Mouse (Mus musculus): ENCODE data around the gene Dhrs2.

Dhrs2 gene

GRCm38 (mm10) chr14:55221707-55222106, at the start of gene Dhrs2:
Dhrs2 (plus strand) TSS chr14:55222007.
- DNase-seq = no peak

DNA sequence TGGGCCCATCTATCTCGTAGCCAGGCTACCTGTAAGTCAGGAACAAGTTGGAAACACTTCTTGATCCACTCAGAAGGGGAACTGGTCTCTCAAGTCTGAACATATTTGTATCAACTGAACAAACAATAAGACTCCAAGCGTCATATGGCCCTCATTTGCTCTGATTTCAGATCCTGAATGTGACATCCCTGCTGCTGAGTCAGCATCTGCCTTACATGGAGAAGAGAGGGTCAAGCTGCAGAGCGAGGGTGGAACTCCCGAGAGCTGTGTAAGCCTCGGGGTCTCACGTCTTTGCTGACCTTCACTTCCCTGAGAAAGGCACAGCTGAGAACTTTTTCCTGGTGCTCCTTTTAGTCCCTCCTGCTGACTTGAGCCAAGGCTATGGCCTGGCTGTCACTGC, 47.6 kb upstream of the Dhrs2 start:
- no peak for DNase-seq

DNA sequence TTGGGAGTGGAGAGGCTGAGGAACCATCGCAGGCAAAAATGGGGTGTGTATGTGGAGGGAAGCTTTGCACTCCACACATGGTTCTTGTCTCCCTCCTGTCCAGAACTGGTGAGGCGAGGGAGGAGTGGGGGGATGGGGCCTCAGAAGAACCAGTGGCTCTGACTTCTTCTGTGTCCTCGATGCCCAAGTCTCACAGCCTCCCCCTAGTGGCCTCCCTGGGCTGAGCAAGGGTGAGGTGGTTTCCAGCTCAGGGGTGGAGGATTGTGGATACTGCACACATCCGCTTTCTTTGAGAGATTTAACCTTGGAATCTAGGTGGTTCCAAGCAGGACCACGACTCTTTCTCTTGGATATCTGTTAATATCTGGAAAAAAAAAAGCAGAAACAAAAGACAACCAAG, 44.5 kb upstream of the Dhrs2 start:
- peak; percentile 60 for DNase-seq

- DNase-seq = no peak
Observed at GRCm38 (mm10) chr14:55180951-55181350, 40.9 kb upstream of the Dhrs2 start.

GRCm38 (mm10) chr14:55183231-55183630, 38.6 kb upstream of the Dhrs2 start:
- no peak for DNase-seq

GRCm38 (mm10) chr14:55184640-55185145, 37.1 kb upstream of the Dhrs2 start:
- no peak for DNase-seq

GRCm38 (mm10) chr14:55188491-55188890, 33.3 kb upstream of the Dhrs2 start:
- DNase-seq = no peak

- no peak for DNase-seq
Observed at GRCm38 (mm10) chr14:55189351-55189769, 32.4 kb upstream of the Dhrs2 start.

DNA sequence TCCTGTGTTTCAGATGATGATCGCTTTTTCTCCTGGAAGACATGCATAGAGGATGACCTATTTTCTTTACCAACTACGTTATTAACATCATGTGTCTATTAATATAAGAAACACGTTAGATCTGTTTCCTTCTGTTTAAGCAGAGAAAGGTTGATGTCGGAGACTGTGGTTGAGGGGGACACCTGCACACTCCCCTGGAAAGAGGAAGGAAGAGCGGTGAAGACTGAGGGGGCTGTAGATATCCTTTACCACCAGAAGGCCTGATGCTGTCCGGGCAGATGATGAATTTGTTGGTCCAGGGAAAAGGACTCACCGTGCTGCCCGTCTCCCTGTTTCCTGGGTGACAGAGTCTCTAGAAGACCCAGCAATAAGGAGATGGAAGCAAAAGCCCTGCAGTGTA, 28.5 kb upstream of the Dhrs2 start:
- no peak for DNase-seq

DNA sequence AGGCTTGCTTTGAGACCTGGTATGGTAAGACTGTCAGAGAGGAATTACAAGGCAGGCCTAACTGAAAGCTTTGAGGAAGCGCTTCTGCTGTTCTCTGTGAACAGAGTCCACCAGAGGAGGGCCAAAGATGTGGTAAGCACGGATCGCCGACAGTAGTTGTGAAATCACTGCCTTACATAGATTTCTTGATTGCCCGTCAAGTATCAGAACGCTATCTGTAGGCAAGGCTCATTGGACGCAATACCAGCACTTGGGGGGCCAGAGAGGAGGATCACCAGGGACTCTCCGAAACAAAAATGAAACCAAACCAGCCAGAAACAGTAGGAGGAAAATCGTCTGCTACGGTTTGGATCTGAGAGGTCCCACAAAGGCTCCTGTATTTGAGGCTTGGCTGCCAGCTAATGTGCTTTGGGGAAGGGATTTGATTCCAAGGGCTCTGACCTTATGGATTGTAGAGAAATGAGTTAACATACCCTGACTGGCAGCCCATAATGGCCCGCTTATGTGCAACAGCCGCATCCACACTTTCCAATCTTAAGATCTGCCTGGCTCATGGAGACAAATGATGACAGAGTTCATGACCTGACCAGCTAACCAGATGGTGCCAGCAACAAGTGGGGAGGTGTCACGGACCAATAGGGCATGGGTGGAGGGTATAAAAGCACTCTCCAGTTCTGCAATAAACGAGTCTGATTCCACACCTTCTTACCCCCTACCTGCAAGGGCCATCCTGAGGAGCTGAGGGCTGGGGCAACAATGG, 27.8 kb upstream of the Dhrs2 start:
- DNase-seq = peak; percentile 23

DNA sequence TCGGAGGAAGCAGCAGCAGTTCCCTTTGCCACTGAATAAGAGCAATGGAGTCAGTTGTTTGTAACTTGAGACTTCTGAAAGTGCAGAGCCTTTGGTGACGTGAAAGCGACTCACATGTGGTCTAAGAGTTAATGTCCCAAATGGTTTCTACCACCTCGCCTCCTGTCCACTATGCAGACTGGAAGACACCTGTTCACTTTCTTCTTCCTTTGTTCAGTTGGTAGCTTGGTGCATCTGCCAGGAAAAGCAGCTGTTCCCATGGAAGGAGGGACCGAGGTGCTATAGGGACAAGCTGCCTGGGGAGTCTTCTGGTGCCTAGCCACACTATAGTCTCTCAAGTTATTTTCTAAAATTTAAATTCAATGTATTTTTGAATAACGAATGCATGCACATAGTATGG, 27.0 kb upstream of the Dhrs2 start:
- DNase-seq = no peak

DNA sequence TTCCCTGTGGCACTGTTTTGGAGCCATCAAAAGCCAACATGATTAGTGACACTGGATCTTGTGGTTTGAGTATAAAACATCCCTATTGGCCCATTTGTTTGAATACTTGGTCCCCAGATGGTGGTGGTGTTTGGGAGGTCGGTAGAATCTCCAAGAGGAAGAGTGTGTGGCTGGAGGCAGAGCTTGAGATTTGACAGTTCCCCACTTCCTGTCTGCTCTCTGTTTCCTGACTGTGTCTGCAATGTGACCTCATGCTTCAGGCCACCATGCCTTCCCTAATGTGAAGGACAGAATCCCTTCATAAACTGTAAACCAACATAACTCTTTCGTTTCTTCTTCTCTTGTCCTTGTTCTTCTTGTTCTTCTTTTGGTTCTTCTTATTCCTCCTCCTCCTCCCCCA, 24.7 kb upstream of the Dhrs2 start:
- no peak for DNase-seq

DNA sequence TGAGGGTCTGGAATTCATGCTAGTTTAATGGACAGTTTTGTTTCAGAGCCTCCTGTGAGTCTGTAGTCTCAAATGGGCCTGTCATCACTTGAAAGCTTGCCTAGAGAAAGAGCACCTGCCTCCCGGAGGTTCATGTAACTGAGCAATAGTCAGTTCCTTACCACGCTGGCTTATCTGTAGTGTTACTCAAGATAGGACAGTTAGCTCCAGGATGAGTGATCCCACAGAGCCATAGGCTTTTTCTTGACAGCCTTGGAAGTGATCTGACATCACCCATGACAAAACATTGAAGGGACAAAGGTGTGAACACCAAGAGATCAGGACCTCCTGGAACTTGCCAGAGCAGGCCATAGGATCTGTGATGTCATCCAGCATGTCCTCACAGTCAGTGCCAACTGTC, 23.6 kb upstream of the Dhrs2 start:
- no peak for DNase-seq

DNA sequence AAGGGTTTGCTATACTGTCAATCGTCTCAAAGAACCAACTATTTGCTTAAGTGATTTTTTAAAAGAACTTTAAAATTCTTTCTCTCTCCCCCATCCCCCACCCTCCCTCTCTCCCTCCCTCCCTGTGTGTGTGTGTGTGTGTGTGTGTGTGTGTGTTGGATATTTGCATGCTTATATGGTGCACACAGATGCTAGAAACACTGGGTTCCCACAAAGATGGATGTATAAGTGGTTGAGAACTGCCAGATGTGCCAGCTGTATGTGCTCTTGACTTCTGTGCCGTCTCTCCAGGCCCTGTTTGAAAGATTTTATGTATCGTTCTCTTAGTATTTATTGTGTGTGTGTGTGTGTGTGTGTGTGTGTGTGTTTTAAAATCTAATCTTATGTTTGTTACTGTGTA, 17.3 kb upstream of the Dhrs2 start:
- no peak for DNase-seq

DNA sequence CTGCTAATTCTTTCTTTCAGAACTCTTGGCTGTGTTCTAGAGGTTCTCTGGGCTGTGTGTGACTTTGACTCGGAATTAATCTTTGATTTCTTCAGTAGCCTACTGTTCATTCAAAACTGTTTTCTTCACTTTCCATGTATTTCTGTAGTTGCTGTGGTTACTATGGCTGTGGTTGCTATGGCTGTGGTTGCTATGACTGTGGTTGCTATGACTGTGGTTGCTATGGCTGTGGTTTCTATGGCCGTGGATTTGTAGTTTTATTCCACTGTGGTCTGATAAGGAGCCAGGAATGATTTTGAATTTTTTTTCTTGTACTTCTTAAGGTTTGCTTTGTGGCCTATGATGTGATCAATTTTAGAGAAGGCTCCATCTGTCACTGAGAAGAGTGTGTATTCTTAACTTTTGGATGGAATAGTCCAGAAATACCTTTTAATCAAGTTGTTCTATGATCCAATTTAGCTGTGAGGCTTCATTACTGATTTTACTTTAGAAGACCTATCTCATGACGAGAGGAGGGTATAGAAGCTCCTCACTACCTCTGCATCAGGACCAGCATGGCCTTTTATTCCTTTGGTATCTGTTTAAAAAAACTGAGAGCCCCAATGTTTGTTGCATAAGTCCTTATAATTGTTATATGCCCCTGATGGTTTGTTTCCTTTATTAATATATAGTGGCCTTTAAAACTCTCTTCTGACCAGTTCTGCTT, 16.6 kb upstream of the Dhrs2 start:
- DNase-seq = no peak

GRCm38 (mm10) chr14:55208306-55208705, 13.5 kb upstream of the Dhrs2 start:
- DNase-seq = no peak

GRCm38 (mm10) chr14:55213621-55214020, 8.2 kb upstream of the Dhrs2 start:
- no peak for DNase-seq

- DNase-seq = peak; percentile 48
Observed at GRCm38 (mm10) chr14:55214507-55214906, 7.3 kb upstream of the Dhrs2 start.

GRCm38 (mm10) chr14:55223172-55223571, 1.4 kb downstream of the Dhrs2 start:
- DNase-seq = no peak

DNA sequence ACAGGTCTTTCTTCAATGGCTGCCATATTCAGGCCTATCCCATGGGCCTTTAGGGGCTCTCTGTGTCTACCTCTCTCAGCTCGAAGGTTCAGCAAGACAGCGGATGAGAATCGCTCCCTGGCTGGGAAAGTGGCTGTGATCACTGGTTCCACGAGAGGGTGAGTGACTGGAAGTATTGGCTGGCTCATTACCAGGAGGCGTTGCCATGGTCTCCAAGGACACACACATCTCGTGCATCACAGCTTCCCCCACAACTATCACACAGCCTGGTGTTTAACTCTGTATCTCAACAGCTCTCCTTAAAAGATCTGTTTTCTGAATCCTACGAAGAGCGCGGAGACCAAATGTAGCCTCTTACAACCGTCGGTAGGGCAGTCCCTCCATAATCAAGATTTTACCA, 12.8 kb downstream of the Dhrs2 start:
- no peak for DNase-seq

- DNase-seq = no peak
Observed at GRCm38 (mm10) chr14:55236685-55237084, 14.9 kb downstream of the Dhrs2 start.

DNA sequence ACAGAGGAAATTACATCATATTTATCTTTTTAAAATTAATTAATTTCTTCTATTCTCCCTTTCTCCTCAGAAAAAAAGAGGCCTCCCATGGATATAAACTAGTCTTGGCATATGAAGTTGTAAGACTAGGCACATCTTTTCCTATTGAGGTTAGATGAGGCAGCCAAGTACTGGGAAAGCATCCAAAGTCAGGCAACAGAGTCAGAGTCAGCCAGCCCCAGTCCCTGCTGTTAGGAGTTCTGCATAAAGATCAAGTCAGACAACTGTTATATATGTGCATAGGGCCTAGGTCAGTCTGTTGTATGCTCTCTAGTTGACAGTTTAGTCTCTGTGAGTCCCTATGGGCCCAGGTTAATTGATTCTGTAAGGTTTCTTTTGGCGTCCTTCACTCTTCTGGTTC, 20.9 kb downstream of the Dhrs2 start:
- no peak for DNase-seq

GRCm38 (mm10) chr14:55247181-55247580, 25.4 kb downstream of the Dhrs2 start:
- no peak for DNase-seq

- DNase-seq = no peak
Observed at GRCm38 (mm10) chr14:55248284-55248683, 26.5 kb downstream of the Dhrs2 start.
